Mouse (Mus musculus): ENCODE measurements around the gene Diras1.
A peak's percentile ranks its signal among the peaks of the same experiment; 100 is the strongest.
"Not testable (repeated sequence)": the region's sequence is repeated elsewhere in the genome, so short reads cannot be mapped to it uniquely, and the experiment has no call there.

The Diras1 gene

GRCm38 (mm10) chr10:81025639-81026275 is at the start of gene Diras1:
Diras1 (minus strand) TSS chr10:81025662.
- ATAC-seq (ENCODE audit: insufficient number of reproducible peaks, low FRiP score, low TSS enrichment), result no peak

GRCm38 (mm10) chr10:81073464-81073863 is 48.0 kb upstream of the Diras1 start:
- no peak for ATAC-seq (ENCODE audit: insufficient number of reproducible peaks, low FRiP score, low TSS enrichment)

GRCm38 (mm10) chr10:81072290-81072689 is 46.8 kb upstream of the Diras1 start:
- ATAC-seq (ENCODE audit: insufficient number of reproducible peaks, low FRiP score, low TSS enrichment), result no peak

GRCm38 (mm10) chr10:81069836-81070235 is 44.4 kb upstream of the Diras1 start, which contains the start of gene Thop1:
Thop1 (plus strand) TSS chr10:81070035.
- ATAC-seq (ENCODE audit: insufficient number of reproducible peaks, low FRiP score, low TSS enrichment), result peak; percentile 93

GRCm38 (mm10) chr10:81068706-81069105 is 43.2 kb upstream of the Diras1 start:
- ATAC-seq (ENCODE audit: insufficient number of reproducible peaks, low FRiP score, low TSS enrichment), result no peak

GRCm38 (mm10) chr10:81064519-81064918 is 39.1 kb upstream of the Diras1 start:
- ATAC-seq (ENCODE audit: insufficient number of reproducible peaks, low FRiP score, low TSS enrichment), result not testable (repeated sequence)

- no peak for ATAC-seq (ENCODE audit: insufficient number of reproducible peaks, low FRiP score, low TSS enrichment)
Observed at GRCm38 (mm10) chr10:81062710-81063109, 37.2 kb upstream of the Diras1 start.

GRCm38 (mm10) chr10:81059603-81060543 is 34.4 kb upstream of the Diras1 start, which contains the start of gene Sgta:
Sgta (minus strand) TSS chr10:81060181.
- ATAC-seq (ENCODE audit: insufficient number of reproducible peaks, low FRiP score, low TSS enrichment), result peak; percentile 92

GRCm38 (mm10) chr10:81058896-81059295 is 33.4 kb upstream of the Diras1 start:
- no peak for ATAC-seq (ENCODE audit: insufficient number of reproducible peaks, low FRiP score, low TSS enrichment)

- no peak for ATAC-seq (ENCODE audit: insufficient number of reproducible peaks, low FRiP score, low TSS enrichment)
Observed at GRCm38 (mm10) chr10:81057406-81058130, 32.1 kb upstream of the Diras1 start.

- ATAC-seq (ENCODE audit: insufficient number of reproducible peaks, low FRiP score, low TSS enrichment), result not testable (repeated sequence)
Observed at GRCm38 (mm10) chr10:81055802-81056340, 30.4 kb upstream of the Diras1 start.

- no peak for ATAC-seq (ENCODE audit: insufficient number of reproducible peaks, low FRiP score, low TSS enrichment)
Observed at GRCm38 (mm10) chr10:81055169-81055568, 29.7 kb upstream of the Diras1 start.

- no peak for ATAC-seq (ENCODE audit: insufficient number of reproducible peaks, low FRiP score, low TSS enrichment)
Observed at GRCm38 (mm10) chr10:81052577-81052976, 27.1 kb upstream of the Diras1 start.

- no peak for ATAC-seq (ENCODE audit: insufficient number of reproducible peaks, low FRiP score, low TSS enrichment)
Observed at GRCm38 (mm10) chr10:81051133-81051532, 25.7 kb upstream of the Diras1 start.

GRCm38 (mm10) chr10:81050645-81051044 is 25.2 kb upstream of the Diras1 start:
- ATAC-seq (ENCODE audit: insufficient number of reproducible peaks, low FRiP score, low TSS enrichment), result no peak

GRCm38 (mm10) chr10:81045246-81045645 is 19.8 kb upstream of the Diras1 start:
- ATAC-seq (ENCODE audit: insufficient number of reproducible peaks, low FRiP score, low TSS enrichment), result not testable (repeated sequence)

GRCm38 (mm10) chr10:81041458-81042175 is 16.2 kb upstream of the Diras1 start:
- ATAC-seq (ENCODE audit: insufficient number of reproducible peaks, low FRiP score, low TSS enrichment), result no peak

GRCm38 (mm10) chr10:81036988-81037580 is 11.6 kb upstream of the Diras1 start, which contains the start of gene Slc39a3:
Slc39a3 (minus strand) TSS chr10:81037426.
- peak; percentile 98 for ATAC-seq (ENCODE audit: insufficient number of reproducible peaks, low FRiP score, low TSS enrichment)

GRCm38 (mm10) chr10:81036251-81036650 is 10.8 kb upstream of the Diras1 start:
- no peak for ATAC-seq (ENCODE audit: insufficient number of reproducible peaks, low FRiP score, low TSS enrichment)

Measured in cerebellum, adult (tissue).